9 mouse cellular contexts compared by ENCODE assay signal in the genomic region with DNA sequence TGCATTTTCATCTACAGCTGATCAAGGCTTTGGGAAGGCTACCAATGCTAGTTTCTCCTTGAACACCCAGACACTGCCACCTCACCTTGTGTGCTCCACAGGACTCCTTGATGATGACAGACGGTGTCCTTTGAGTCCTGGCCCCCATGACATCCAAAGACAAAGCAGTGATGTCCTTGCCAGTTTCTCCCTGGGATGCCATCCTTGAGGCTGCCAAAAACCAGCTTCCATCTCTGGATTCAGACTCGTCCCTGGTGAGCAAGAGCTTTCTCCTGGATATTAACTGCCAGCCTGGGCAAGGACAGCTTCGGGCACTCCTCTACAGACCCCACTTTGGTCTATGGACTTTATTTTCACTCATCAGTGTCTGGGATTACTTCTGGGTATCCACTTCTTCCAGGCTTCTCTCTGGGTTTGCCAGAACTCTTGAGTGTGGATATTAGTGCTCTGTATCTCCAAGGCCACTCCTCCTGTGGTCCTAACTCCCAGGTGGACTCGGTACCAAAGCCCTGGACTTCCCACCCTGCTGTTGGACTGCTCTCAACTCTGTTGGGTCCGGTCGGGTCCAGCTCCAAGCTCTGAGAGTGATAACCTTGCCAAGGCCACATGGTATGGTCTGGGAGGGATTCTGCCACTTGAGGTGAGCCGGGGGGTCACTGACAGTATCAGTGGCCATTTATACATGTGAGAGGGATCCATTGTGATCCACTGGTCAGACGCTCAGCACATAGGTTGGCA. TPM values are rescaled to one million over a fixed set of nuclear protein-coding genes. Genes with fewer than 3 reads are reported as not detected.
DNase-seq lines count a peak whose midpoint lies in the region; ATAC-seq and TF ChIP-seq lines count a peak whose summit lies in the region.
"Had no signal": no experiment of that assay in that cellular context is flagged by ENCODE, and none has a peak within 500 bp of the region (broad histone marks: within the 10 kb centered on the region; RNA-seq: fewer than 3 reads in every experiment).

No protein-coding gene starts in this region.

- 85% methylated on average over 8 of the region's 8 CpGs for WGBS in heart, embryonic 14.5 days
- WGBS in embryonic facial prominence, embryonic 15.5 days: 86% methylated on average over 8 of the region's 8 CpGs
- 74% methylated on average over 8 of the region's 8 CpGs for WGBS in liver, embryonic 13.5 days (ENCODE audit: insufficient replicate concordance)

- H3K4me2 ChIP-seq in heart, embryonic 14.5 days (ENCODE audit: low read length): peak overlapping the region; percentile 69
- H3K4me2 ChIP-seq in embryonic facial prominence, embryonic 15.5 days (replicated peaks): 0 out of 2 replicates have a peak overlapping the region, but pooled peaks have one; percentile 71
- H3K4me2 ChIP-seq in liver, embryonic 13.5 days: peak overlapping the region; percentile 90

- DNase-seq in heart, postnatal 25 days (ENCODE audit: low spot score): no peak
- no peak for DNase-seq in G1E (ENCODE audit: low spot score)
- DNase-seq in liver, embryonic 13.5 days: no peak
- no peak for DNase-seq in adipocyte (ENCODE audit: low spot score)
- no peak for DNase-seq in adrenal gland, postnatal 36 days
- DNase-seq in spleen, adult 12 weeks (ENCODE audit: low spot score): no peak

- intact Hi-C loops in heart, postnatal 25 days (cut with DNase I): loop anchor here (5.0 kb wide), 1 partner anchor 47 kb away; a partner anchor contains a TSS

- H3K27me3 ChIP-seq in heart, embryonic 14.5 days (ENCODE audit: control insufficient read depth, insufficient read depth, low read length): no peaks in the 10 kb centered on the region
- H3K27me3 ChIP-seq in G1E (ENCODE audit: insufficient read depth, low read length): peaks cover 3% of the 10 kb centered on the region; the same call in 1 of the 2 replicates
- H3K27me3 ChIP-seq in embryonic facial prominence, embryonic 15.5 days: no peaks in the 10 kb centered on the region
- H3K27me3 ChIP-seq in liver, embryonic 13.5 days: no peaks in the 10 kb centered on the region

- H3K36me3 ChIP-seq in heart, embryonic 14.5 days (ENCODE audit: control insufficient read depth, insufficient read depth, low read length): no peaks in the 10 kb centered on the region
- peaks cover 24% of the 10 kb centered on the region for H3K36me3 ChIP-seq in G1E (replicated peaks)
- no peaks in the 10 kb centered on the region for H3K36me3 ChIP-seq in embryonic facial prominence, embryonic 15.5 days
- no peaks in the 10 kb centered on the region for H3K36me3 ChIP-seq in liver, embryonic 13.5 days

- no peak overlapping the region for H3K27ac ChIP-seq in heart, embryonic 14.5 days (replicated peaks in 1 of 2; ENCODE audit: control insufficient read depth in 1 of 2, insufficient read depth in 1 of 2, low read depth in 2 of 2, low read length in 2 of 2)
- no peak overlapping the region for H3K27ac ChIP-seq in embryonic facial prominence, embryonic 15.5 days (replicated peaks)
- H3K27ac ChIP-seq in liver, embryonic 13.5 days: no peak overlapping the region

- TF ChIP-seq CTCF in G1E (IDR thresholded peaks at IDR 0.05; ENCODE audit: low read depth, low read length): no peak

- peak overlapping the region in 1 of 2 experiments; percentile 62; a peak in 2 of 4 replicates for H3K4me3 ChIP-seq in heart, embryonic 14.5 days (ENCODE audit: control insufficient read depth in 1 of 2, insufficient read depth in 1 of 2, low read depth in 1 of 2, low read length in 2 of 2)
- H3K4me3 ChIP-seq in G1E (ENCODE audit: low read depth, low read length): peak overlapping the region; percentile 47; the same call in 1 of the 2 replicates
- H3K4me3 ChIP-seq in embryonic facial prominence, embryonic 15.5 days (replicated peaks): peak overlapping the region; percentile 85; the same call in 1 of the 2 replicates
- H3K4me3 ChIP-seq in liver, embryonic 13.5 days (replicated peaks): peak overlapping the region; percentile 87

- peak overlapping the region; percentile 77; the same call in 1 of the 2 replicates for H3K9ac ChIP-seq in heart, embryonic 14.5 days (ENCODE audit: low read length)
- no peak overlapping the region for H3K9ac ChIP-seq in embryonic facial prominence, embryonic 15.5 days
- no peak overlapping the region for H3K9ac ChIP-seq in liver, embryonic 13.5 days

- H3K9me3 ChIP-seq in heart, embryonic 14.5 days (ENCODE audit: control insufficient read depth, low read length): no peaks in the 10 kb centered on the region
- H3K9me3 ChIP-seq in G1E (replicated peaks): no peaks in the 10 kb centered on the region
- no peaks in the 10 kb centered on the region for H3K9me3 ChIP-seq in embryonic facial prominence, embryonic 15.5 days (replicated peaks)
- no peaks in the 10 kb centered on the region for H3K9me3 ChIP-seq in liver, embryonic 13.5 days (replicated peaks)

- H3K4me1 ChIP-seq in heart, embryonic 14.5 days (ENCODE audit: control insufficient read depth in 2 of 2, insufficient read depth in 2 of 2, low read length in 2 of 2): peaks cover 4 to 16% of the 10 kb centered on the region in 2 experiments; a peak in 3 of 4 replicates
- H3K4me1 ChIP-seq in G1E (ENCODE audit: insufficient read depth, low read depth, low read length): peaks cover 44% of the 10 kb centered on the region
- peaks cover 22% of the 10 kb centered on the region for H3K4me1 ChIP-seq in embryonic facial prominence, embryonic 15.5 days
- H3K4me1 ChIP-seq in liver, embryonic 13.5 days (replicated peaks): peaks cover 30% of the 10 kb centered on the region

- ATAC-seq in heart, embryonic 14.5 days (ENCODE audit: insufficient number of reproducible peaks, insufficient read depth, low FRiP score, low read depth): no peak
- ATAC-seq in G1E (ENCODE audit: extremely low read depth, insufficient number of reproducible peaks, low FRiP score, poor library complexity, severe bottlenecking): no peak
- ATAC-seq in embryonic facial prominence, embryonic 15.5 days (ENCODE audit: insufficient number of reproducible peaks, low FRiP score, low TSS enrichment, low read depth): no peak
- ATAC-seq in liver, embryonic 13.5 days (ENCODE audit: low read depth): no peak

RNA-seq across cellular contexts. Expression of a gene that starts 1.6 kb away (rescaled TPM):
- polyA plus RNA-seq in heart, embryonic 14.5 days (2014; fragmentation: Nextera tagmentation; extraction: Ambion mirVana): 26.6 and 32.3 TPM in 2 replicates
- total RNA-seq in heart, postnatal 25 days (2021): 10 to 100 TPM; 13.8 to 14.1 TPM
- total RNA-seq in G1E (2014; fragmentation: Nextera tagmentation) (32.2 and 36.6 TPM in 2 replicates), G1E (2017) (17.5 and 27.5 TPM in 2 replicates)
- polyA plus RNA-seq in G1E (2012): 24.2 and 24.4 TPM in 2 replicates
- 64.7 and 72.8 TPM in 2 replicates for polyA plus RNA-seq in embryonic facial prominence, embryonic 15.5 days (2015; fragmentation: Nextera tagmentation; extraction: Ambion mirVana)
- 12.1 and 13.9 TPM in 2 replicates for polyA plus RNA-seq in liver, embryonic 13.5 days (2015; fragmentation: Nextera tagmentation; extraction: Ambion mirVana)
- 10 to 100 TPM; 31.2 to 42.2 TPM for total RNA-seq in adrenal gland, postnatal 36 days (2021)

RNA-seq across cellular contexts. Expression of a gene that starts 27.0 kb away (rescaled TPM):
- polyA plus RNA-seq in heart, embryonic 14.5 days (2014; fragmentation: Nextera tagmentation; extraction: Ambion mirVana): 126 and 128 TPM in 2 replicates
- 10 to 100 TPM; 20.5 to 24.3 TPM for total RNA-seq in heart, postnatal 25 days (2021)
- 21.7 and 23.1 TPM in 2 replicates for total RNA-seq in G1E (2014; fragmentation: Nextera tagmentation)
- total RNA-seq in G1E (2017): 20.5 and 21.6 TPM in 2 replicates
- polyA plus RNA-seq in G1E (2012): 37.8 and 42.9 TPM in 2 replicates
- 156 and 161 TPM in 2 replicates for polyA plus RNA-seq in embryonic facial prominence, embryonic 15.5 days (2015; fragmentation: Nextera tagmentation; extraction: Ambion mirVana)
- 53.6 and 55.1 TPM in 2 replicates for polyA plus RNA-seq in liver, embryonic 13.5 days (2015; fragmentation: Nextera tagmentation; extraction: Ambion mirVana)
- total RNA-seq in adrenal gland, postnatal 36 days (2021): 10 to 100 TPM; 54.6 to 74.1 TPM

RNA-seq across cellular contexts. Expression of a gene that starts 32.1 kb away (rescaled TPM):
- not detected in 2 replicates for polyA plus RNA-seq in heart, embryonic 14.5 days (2014; fragmentation: Nextera tagmentation; extraction: Ambion mirVana)
- not detected for total RNA-seq in heart, postnatal 25 days (2021)
- not detected in 2 replicates for total RNA-seq in G1E (2014; fragmentation: Nextera tagmentation)
- 0.05 TPM in 1 of 2 replicates, not detected in the other for total RNA-seq in G1E (2017)
- 0.07 TPM in 1 of 2 replicates, not detected in the other for polyA plus RNA-seq in G1E (2012)
- not detected in 2 replicates for polyA plus RNA-seq in embryonic facial prominence, embryonic 15.5 days (2015; fragmentation: Nextera tagmentation; extraction: Ambion mirVana)
- not detected in 2 replicates for polyA plus RNA-seq in liver, embryonic 13.5 days (2015; fragmentation: Nextera tagmentation; extraction: Ambion mirVana)
- not detected for total RNA-seq in adrenal gland, postnatal 36 days (2021)
- polyA plus RNA-seq: brain, embryonic 14.5 days had no signal

RNA-seq across cellular contexts. Expression of a gene that starts 41.5 kb away (rescaled TPM):
- 3.3 and 4.2 TPM in 2 replicates for polyA plus RNA-seq in heart, embryonic 14.5 days (2014; fragmentation: Nextera tagmentation; extraction: Ambion mirVana)
- total RNA-seq in heart, postnatal 25 days (2021): not detected
- total RNA-seq in G1E (2014; fragmentation: Nextera tagmentation): not detected in 2 replicates
- not detected in 2 replicates for total RNA-seq in G1E (2017)
- not detected in 2 replicates for polyA plus RNA-seq in G1E (2012)
- polyA plus RNA-seq in embryonic facial prominence, embryonic 15.5 days (2015; fragmentation: Nextera tagmentation; extraction: Ambion mirVana): 14.2 and 17.9 TPM in 2 replicates
- 4.6 and 6.3 TPM in 2 replicates for polyA plus RNA-seq in liver, embryonic 13.5 days (2015; fragmentation: Nextera tagmentation; extraction: Ambion mirVana)
- total RNA-seq in adrenal gland, postnatal 36 days (2021): not detected

RNA-seq across cellular contexts. Expression of a gene that starts 47.8 kb away (rescaled TPM):
- 58.9 and 59.6 TPM in 2 replicates for polyA plus RNA-seq in heart, embryonic 14.5 days (2014; fragmentation: Nextera tagmentation; extraction: Ambion mirVana)
- 10 to 100 TPM; 20.8 to 22.4 TPM for total RNA-seq in heart, postnatal 25 days (2021)
- total RNA-seq in G1E (2014; fragmentation: Nextera tagmentation) (41.0 and 51.0 TPM in 2 replicates), G1E (2017) (4.1 and 4.7 TPM in 2 replicates)
- polyA plus RNA-seq in G1E (2012): 33.3 and 70.0 TPM in 2 replicates
- polyA plus RNA-seq in embryonic facial prominence, embryonic 15.5 days (2015; fragmentation: Nextera tagmentation; extraction: Ambion mirVana): 63.5 and 69.8 TPM in 2 replicates
- polyA plus RNA-seq in liver, embryonic 13.5 days (2015; fragmentation: Nextera tagmentation; extraction: Ambion mirVana): 42.6 and 45.7 TPM in 2 replicates
- 10 to 100 TPM; 21.2 to 21.6 TPM for total RNA-seq in adrenal gland, postnatal 36 days (2021)
